Mouse (Mus musculus): ENCODE measurements around the gene Foxn3.

DNA sequence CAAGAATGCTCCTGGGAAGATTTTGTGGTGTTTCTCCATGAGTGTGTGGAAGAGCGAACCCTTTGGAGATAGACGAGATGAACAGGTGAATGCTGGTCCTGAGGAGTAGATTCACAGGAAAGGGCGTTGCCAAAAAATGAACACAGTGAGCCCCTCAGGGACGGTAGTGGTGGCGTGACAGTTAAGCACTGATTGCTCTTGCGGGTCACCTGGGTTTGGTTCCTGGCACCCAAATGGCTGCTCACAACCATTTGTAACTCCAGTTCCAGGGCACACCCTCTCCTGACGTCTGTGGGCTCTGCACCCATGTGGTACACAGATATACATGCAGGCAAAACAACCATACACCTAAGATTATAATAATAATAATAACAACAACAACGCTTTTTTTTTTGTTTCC, 277.7 kb downstream of the Foxn3 start:
- no peak for TF ChIP-seq CTCF (IDR thresholded peaks at IDR 0.05; ENCODE audit: insufficient read depth, low read depth, low read length)
- TF ChIP-seq POLR2A (IDR thresholded peaks at IDR 0.05; ENCODE audit: insufficient read depth, low read depth, low read length): no peak

Measured in olfactory bulb, adult 2 months (tissue).